In the genomic region with DNA sequence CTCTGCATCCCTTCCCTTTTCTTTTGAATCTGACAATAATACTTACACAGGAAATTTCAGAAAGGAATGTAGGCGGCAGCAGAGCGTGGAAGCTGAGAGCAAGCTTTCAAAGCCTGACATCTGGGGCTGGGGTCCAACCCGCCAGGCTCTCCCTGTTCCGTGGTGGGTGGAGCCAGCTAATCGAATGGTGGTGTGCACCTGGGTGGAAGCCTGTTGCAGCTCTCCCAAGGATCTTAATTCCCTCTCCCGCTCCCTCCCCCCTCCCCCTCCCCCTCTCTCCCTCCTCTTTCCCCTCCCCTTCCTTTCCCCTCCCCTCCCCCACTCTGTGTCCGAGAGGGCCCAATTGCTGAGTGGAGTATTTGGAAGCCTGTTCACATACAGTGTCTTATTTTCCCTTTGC, we compare ENCODE assay signal across 8 mouse cellular contexts. TPM values are rescaled to one million over a fixed set of nuclear protein-coding genes. Genes with fewer than 3 reads are reported as not detected.
A peak's percentile ranks its signal among the peaks of the same experiment; 100 is the strongest.
DNase-seq lines count a peak whose midpoint lies in the region; ATAC-seq lines count a peak whose summit lies in the region.

No protein-coding gene starts in this region.

- H3K9me3 ChIP-seq in heart, embryonic 10.5 days = no peaks in the 10 kb centered on the region
- no peaks in the 10 kb centered on the region for H3K9me3 ChIP-seq in intestine, embryonic 15.5 days

- peaks cover 20% of the 10 kb centered on the region for H3K4me1 ChIP-seq in heart, embryonic 10.5 days
- H3K4me1 ChIP-seq in intestine, embryonic 15.5 days (replicated peaks) = 0 out of 2 replicates have a peak, but pooled peaks cover 6% of the 10 kb centered on the region

- 4% methylated on average over 7 of the region's 7 CpGs for WGBS in heart, embryonic 10.5 days
- 11% methylated on average over 7 of the region's 7 CpGs for WGBS in intestine, embryonic 15.5 days

- H3K27ac ChIP-seq in heart, embryonic 10.5 days = peak overlapping the region; percentile 39
- H3K27ac ChIP-seq in intestine, embryonic 15.5 days = no peak overlapping the region

- H3K36me3 ChIP-seq in heart, embryonic 10.5 days = no peaks in the 10 kb centered on the region
- H3K36me3 ChIP-seq in intestine, embryonic 15.5 days = no peaks in the 10 kb centered on the region

- peak overlapping the region; percentile 40 for H3K4me3 ChIP-seq in heart, embryonic 10.5 days
- H3K4me3 ChIP-seq in intestine, embryonic 15.5 days (replicated peaks) = no peak overlapping the region

- H3K9ac ChIP-seq in intestine, embryonic 15.5 days = no peak overlapping the region

- H3K27me3 ChIP-seq in heart, embryonic 10.5 days (ENCODE audit: insufficient read depth, poor library complexity, severe bottlenecking) = no peaks in the 10 kb centered on the region
- no peaks in the 10 kb centered on the region for H3K27me3 ChIP-seq in intestine, embryonic 15.5 days (replicated peaks)

- intact Hi-C loops in heart, postnatal 25 days (cut with DNase I) = loop anchor here (5.0 kb wide), 1 partner anchor 37 kb away; no protein-coding TSS in a partner anchor

- ATAC-seq in intestine, embryonic 15.5 days = no peak
- no peak for ATAC-seq in activated CD4-positive, CD25-positive, alpha-beta regulatory T cell, adult 4 months

- no peak for DNase-seq in heart, embryonic 10.5 days (ENCODE audit: low spot score)
- no peak for DNase-seq in heart, postnatal 25 days (ENCODE audit: low spot score)
- DNase-seq in retina, postnatal 1 day = peak; percentile 31
- DNase-seq in retina, embryonic 14.5 days (ENCODE audit: low spot score) = no peak
- no peak for DNase-seq in urinary bladder, postnatal 10 days (ENCODE audit: low spot score)
- no peak for DNase-seq in lung, adult 18-20 months

- H3K4me2 ChIP-seq in intestine, embryonic 15.5 days (replicated peaks) = peak overlapping the region; percentile 37

RNA-seq across cellular contexts. Expression of gene Anxa4, which starts 22.1 kb away (rescaled TPM):
- polyA plus RNA-seq in heart, embryonic 10.5 days (2016; fragmentation: Nextera tagmentation; extraction: Ambion mirVana) = 9.9 and 16.7 TPM in 2 replicates
- 10 to 100 TPM; 30.1 to 31.5 TPM for total RNA-seq in heart, postnatal 25 days (2021)
- polyA plus RNA-seq in intestine, embryonic 15.5 days (2015; fragmentation: Nextera tagmentation; extraction: Ambion mirVana) = 345 and 376 TPM in 2 replicates
- polyA plus RNA-seq in activated CD4-positive, CD25-positive, alpha-beta regulatory T cell, adult 4 months (2017; shearing (Covaris generic)) = 10 to 100 TPM; 25.2 to 29.7 TPM

RNA-seq across cellular contexts. Expression of gene Aak1, which starts 33.9 kb away (rescaled TPM):
- 19.4 and 24.3 TPM in 2 replicates for polyA plus RNA-seq in heart, embryonic 10.5 days (2016; fragmentation: Nextera tagmentation; extraction: Ambion mirVana)
- 10 to 100 TPM; 75.4 to 89.1 TPM for total RNA-seq in heart, postnatal 25 days (2021)
- 13.7 and 14.8 TPM in 2 replicates for polyA plus RNA-seq in intestine, embryonic 15.5 days (2015; fragmentation: Nextera tagmentation; extraction: Ambion mirVana)
- polyA plus RNA-seq in activated CD4-positive, CD25-positive, alpha-beta regulatory T cell, adult 4 months (2017; shearing (Covaris generic)) = 10 to 100 TPM; 20.8 to 23.4 TPM

Comparison
In these comparisons a context has a peak if more than half of its experiments do, and no peak if none do; other contexts are left out.
1. RNA of gene Anxa4, which starts 22.1 kb away (polyA plus RNA-seq): 345 to 376 TPM in intestine, embryonic 15.5 days; 25.2 to 29.7 TPM in activated CD4-positive, CD25-positive, alpha-beta regulatory T cell, adult 4 months and 9.9 to 16.7 TPM in heart, embryonic 10.5 days; every median in the first group is over 10 times any median in the second.